Mouse (Mus musculus) erythroblast, embryonic 14.5 days (primary cell): ENCODE results near the gene Vat1l.

Source experiments
- GATA1 ChIP-seq: IDR thresholded peaks from 2 replicates; pipeline ENCODE4 v1.6.1; 2012; ENCODE audit warnings: low read length, inconsistent platforms, mixed read lengths
- TAL1 ChIP-seq: IDR thresholded peaks from 3 replicates; pipeline ENCODE4 v1.6.1; 2012; ENCODE audit warnings: low read length, inconsistent platforms, mixed read lengths

GRCm38 (mm10) chr8:114369038-114369976, 163.9 kb downstream of the Vat1l start:
- no peak for TF ChIP-seq TAL1
- TF ChIP-seq GATA1 = no peak
